Mouse (Mus musculus) heart, embryonic 15.5 days (tissue): ENCODE data around the gene Yes1. TPM values are rescaled to one million over a fixed set of nuclear protein-coding genes. Genes with fewer than 3 reads are reported as not detected.
"Not testable (repeated sequence)": the region's sequence is repeated elsewhere in the genome, so short reads cannot be mapped to it uniquely, and the experiment has no call there.

Experiments used
- ATAC-seq: fragments of 200-750 bp; cut with Nextera tagmentation; replicated peaks from 2 replicates; pipeline ENCODE4 v1.8.0; 2017; ENCODE audit warnings: low read depth, moderate TSS enrichment; ENCODE audit not compliant: insufficient number of reproducible peaks, insufficient read depth, low FRiP score
- H3K27ac ChIP-seq: fragments of 300-500 bp; sonication (generic); 2 replicates; pipeline ENCODE4 v1.5.1; 2015; ENCODE audit warnings: mild to moderate bottlenecking, inconsistent platforms
- H3K27me3 ChIP-seq: fragments of 300-500 bp; sonication (generic); 2 replicates; pipeline ENCODE4 v1.6.1; 2015; ENCODE audit warnings: inconsistent platforms
- H3K36me3 ChIP-seq: fragments of 300-500 bp; sonication (generic); 2 replicates; pipeline ENCODE4 v1.6.1; 2015; ENCODE audit warnings: mild to moderate bottlenecking, inconsistent platforms
- H3K4me1 ChIP-seq: fragments of 300-500 bp; sonication (generic); replicated peaks from 2 replicates; pipeline ENCODE4 v1.6.1; 2015; ENCODE audit warnings: inconsistent platforms
- H3K4me2 ChIP-seq: fragments of 300-500 bp; sonication (generic); 2 replicates; pipeline ENCODE4 v1.6.1; 2015; ENCODE audit warnings: inconsistent platforms, mild to moderate bottlenecking, moderate library complexity
- H3K4me3 ChIP-seq: fragments of 300-500 bp; sonication (generic); 2 replicates; pipeline ENCODE4 v1.5.1; 2015; ENCODE audit warnings: mild to moderate bottlenecking, inconsistent platforms
- H3K9ac ChIP-seq: fragments of 300-500 bp; sonication (generic); 2 replicates; pipeline ENCODE4 v1.6.1; 2015; ENCODE audit warnings: mild to moderate bottlenecking, inconsistent platforms
- H3K9me3 ChIP-seq: fragments of 300-500 bp; sonication (generic); replicated peaks from 2 replicates; pipeline ENCODE4 v1.6.1; 2016; ENCODE audit warnings: inconsistent platforms
- WGBS: fragments of 180-500 bp; shearing (Covaris S2); methylation state at CpG from one replicate; pipeline ENCODE4 v1.1.7; 2015; ENCODE audit warnings: mixed read lengths; 5-methylcytosine and 5-hydroxymethylcytosine counted together
- polyA plus RNA-seq: library from polyadenylated mRNA; unstranded; fragments of >200 nt; fragmentation: Nextera tagmentation; extraction: Ambion mirVana; gene quantifications from 2 replicates; pipeline ENCODE4 v1.2.1, GENCODE M21; 2015

The Yes1 gene
- polyA plus RNA-seq, 1 experiment from 2014 or later: 23.7 TPM

GRCm38 (mm10) chr5:32614291-32614690 lies 3.3 kb downstream of the Yes1 start:
- 62% methylated on average over 2 of the region's 2 CpGs for WGBS
- Histone ChIP-seq H3K9ac (no peak overlapping the region), H3K4me3 (peak overlapping the region; percentile 11; the same call in 1 of the 2 replicates), H3K9me3 (no peaks in the 10 kb centered on the region), H3K27me3 (no peaks in the 10 kb centered on the region), H3K4me1 (peaks cover 16% of the 10 kb centered on the region), H3K36me3 (no peaks in the 10 kb centered on the region), H3K4me2 (peak overlapping the region; percentile 36), H3K27ac (peak overlapping the region; percentile 82)
- ATAC-seq: no peak

- Histone ChIP-seq H3K9ac (no peak overlapping the region), H3K4me3 (peak overlapping the region; percentile 11; the same call in 1 of the 2 replicates), H3K4me2 (peak overlapping the region; percentile 36), H3K27me3 (no peaks in the 10 kb centered on the region), H3K36me3 (no peaks in the 10 kb centered on the region), H3K9me3 (no peaks in the 10 kb centered on the region), H3K27ac (peak overlapping the region; percentile 82), H3K4me1 (peaks cover 16% of the 10 kb centered on the region)
- 25% methylated on average over 4 of the region's 4 CpGs for WGBS
- no peak for ATAC-seq
These were observed 3.7 kb downstream of the Yes1 start for GRCm38 (mm10) chr5:32614691-32615090.

- not testable (repeated sequence) for H3K27ac ChIP-seq, H3K9ac ChIP-seq, H3K4me3 ChIP-seq, ATAC-seq, H3K9me3 ChIP-seq, H3K36me3 ChIP-seq, H3K27me3 ChIP-seq, H3K4me2 ChIP-seq
- H3K4me1 ChIP-seq: peaks cover 16% of the 10 kb centered on the region
- 90% methylated on average over 7 of the region's 7 CpGs for WGBS
These were observed 5.5 kb downstream of the Yes1 start for GRCm38 (mm10) chr5:32616489-32616888.

- H3K9me3 ChIP-seq: no peaks in the 10 kb centered on the region
- H3K36me3 ChIP-seq: no peaks in the 10 kb centered on the region
- H3K9ac ChIP-seq: no peak overlapping the region
- H3K4me2 ChIP-seq: no peak overlapping the region
- no peak for ATAC-seq
- no peaks in the 10 kb centered on the region for H3K27me3 ChIP-seq
- no peak overlapping the region for H3K4me3 ChIP-seq
- peaks cover 16% of the 10 kb centered on the region for H3K4me1 ChIP-seq
- 90% methylated on average over 1 of the region's 1 CpGs for WGBS
- no peak overlapping the region for H3K27ac ChIP-seq
These were observed 6.9 kb downstream of the Yes1 start for GRCm38 (mm10) chr5:32617851-32618250.

- Histone ChIP-seq H3K27me3 (no peaks in the 10 kb centered on the region), H3K9ac (no peak overlapping the region), H3K9me3 (no peaks in the 10 kb centered on the region), H3K4me2 (no peak overlapping the region), H3K4me1 (no peaks in the 10 kb centered on the region), H3K36me3 (no peaks in the 10 kb centered on the region), H3K4me3 (no peak overlapping the region), H3K27ac (no peak overlapping the region)
- no peak for ATAC-seq
These were observed 12.7 kb downstream of the Yes1 start for GRCm38 (mm10) chr5:32623649-32624048.

DNA sequence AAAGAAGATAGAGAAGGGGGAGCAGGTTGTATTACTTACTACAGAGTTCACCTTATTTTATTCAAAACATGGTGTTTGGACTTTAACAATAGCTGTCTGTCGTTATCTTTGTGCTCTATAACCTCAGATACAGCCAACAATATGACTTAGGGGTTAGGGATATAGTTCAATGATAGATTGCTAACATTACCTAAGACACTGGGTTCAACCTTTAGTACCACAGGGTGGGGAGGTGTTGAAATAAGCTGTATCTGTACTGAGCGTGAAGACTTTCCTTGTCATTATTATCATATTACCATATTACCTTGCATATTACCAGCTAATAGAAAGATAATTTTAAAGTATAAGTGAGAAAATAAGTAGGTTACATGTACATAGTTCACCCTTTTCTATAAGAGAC lies 13.8 kb downstream of the Yes1 start:
- Histone ChIP-seq H3K9ac (no peak overlapping the region), H3K9me3 (no peaks in the 10 kb centered on the region), H3K4me2 (no peak overlapping the region), H3K4me1 (no peaks in the 10 kb centered on the region), H3K27me3 (no peaks in the 10 kb centered on the region), H3K4me3 (no peak overlapping the region), H3K36me3 (no peaks in the 10 kb centered on the region), H3K27ac (no peak overlapping the region)
- no peak for ATAC-seq
- 88% methylated on average over 2 of the region's 2 CpGs for WGBS

DNA sequence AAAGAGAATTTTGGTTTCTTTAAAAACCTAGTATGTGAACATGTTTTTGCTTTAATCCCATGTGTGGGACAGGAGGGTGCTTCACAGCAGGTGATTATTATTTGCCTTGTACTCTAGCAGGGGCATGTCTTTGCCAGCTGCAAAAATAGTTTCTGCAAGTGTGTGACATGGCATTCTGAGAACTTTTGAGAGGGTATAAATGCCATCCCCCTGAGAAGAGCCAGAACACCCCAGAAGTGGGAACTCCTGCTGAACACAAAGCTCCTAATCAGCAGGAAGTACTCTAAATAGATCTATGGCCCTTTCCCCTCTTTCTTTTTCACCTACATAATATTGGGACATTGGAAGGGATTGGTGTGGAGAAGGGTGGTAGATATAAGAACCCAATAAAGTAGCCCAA lies 22.2 kb downstream of the Yes1 start:
- H3K9me3 ChIP-seq: no peaks in the 10 kb centered on the region
- no peak for ATAC-seq
- no peaks in the 10 kb centered on the region for H3K27me3 ChIP-seq

GRCm38 (mm10) chr5:32657386-32657785 lies 46.4 kb downstream of the Yes1 start:
- no peak overlapping the region for H3K4me3 ChIP-seq
- no peaks in the 10 kb centered on the region for H3K27me3 ChIP-seq
- WGBS: 49% methylated on average over 1 of the region's 1 CpGs
- H3K4me2 ChIP-seq: no peak overlapping the region
- H3K4me1 ChIP-seq: no peaks in the 10 kb centered on the region
- no peak overlapping the region for H3K27ac ChIP-seq
- H3K36me3 ChIP-seq: peaks cover 26% of the 10 kb centered on the region
- no peak overlapping the region for H3K9ac ChIP-seq
- H3K9me3 ChIP-seq: no peaks in the 10 kb centered on the region
- ATAC-seq: no peak

More for the DNA sequence above, 22.2 kb downstream of the Yes1 start:
- H3K4me2 ChIP-seq: 0 out of 2 replicates have a peak overlapping the region, but pooled peaks have one; percentile 7
- no peak overlapping the region for H3K9ac ChIP-seq
- H3K4me3 ChIP-seq: no peak overlapping the region
- H3K4me1 ChIP-seq: 0 out of 2 replicates have a peak, but pooled peaks cover 7% of the 10 kb centered on the region
- peak overlapping the region; percentile 77 for H3K27ac ChIP-seq
- H3K36me3 ChIP-seq: no peaks in the 10 kb centered on the region

- Histone ChIP-seq H3K9ac (no peak overlapping the region), H3K27me3 (no peaks in the 10 kb centered on the region), H3K4me3 (no peak overlapping the region), H3K4me1 (no peaks in the 10 kb centered on the region), H3K27ac (no peak overlapping the region), H3K9me3 (no peaks in the 10 kb centered on the region), H3K36me3 (peaks cover 14% of the 10 kb centered on the region), H3K4me2 (no peak overlapping the region)
- WGBS: 52% methylated on average over 2 of the region's 2 CpGs
- ATAC-seq: no peak
These were observed 71.5 kb downstream of the Yes1 start for GRCm38 (mm10) chr5:32682475-32682874.

GRCm38 (mm10) chr5:32693411-32693810 lies 82.4 kb downstream of the Yes1 start:
- no peaks in the 10 kb centered on the region for H3K9me3 ChIP-seq
- H3K27ac ChIP-seq: no peak overlapping the region
- no peak overlapping the region for H3K4me3 ChIP-seq
- WGBS: 34% methylated on average over 2 of the region's 2 CpGs
- no peaks in the 10 kb centered on the region for H3K27me3 ChIP-seq
- ATAC-seq: no peak
- H3K4me1 ChIP-seq: no peaks in the 10 kb centered on the region
- H3K4me2 ChIP-seq: no peak overlapping the region
- H3K36me3 ChIP-seq: no peaks in the 10 kb centered on the region; the same call in 1 of the 2 replicates
- H3K9ac ChIP-seq: no peak overlapping the region

GRCm38 (mm10) chr5:32697208-32697867 lies 86.4 kb downstream of the Yes1 start:
- no peak overlapping the region for H3K27ac ChIP-seq
- 61% methylated on average over 5 of the region's 5 CpGs for WGBS
- no peak for ATAC-seq
- no peak overlapping the region for H3K9ac ChIP-seq
- H3K4me3 ChIP-seq: no peak overlapping the region
- no peaks in the 10 kb centered on the region for H3K27me3 ChIP-seq
- no peaks in the 10 kb centered on the region for H3K36me3 ChIP-seq
- no peaks in the 10 kb centered on the region for H3K4me1 ChIP-seq
- no peak overlapping the region for H3K4me2 ChIP-seq
- H3K9me3 ChIP-seq: no peaks in the 10 kb centered on the region

GRCm38 (mm10) chr5:32706226-32706780 lies 95.3 kb downstream of the Yes1 start:
- Histone ChIP-seq H3K27me3 (no peaks in the 10 kb centered on the region), H3K36me3 (no peaks in the 10 kb centered on the region), H3K27ac (no peak overlapping the region), H3K4me2 (no peak overlapping the region), H3K4me3 (no peak overlapping the region), H3K4me1 (0 out of 2 replicates have a peak, but pooled peaks cover 3% of the 10 kb centered on the region), H3K9me3 (no peaks in the 10 kb centered on the region), H3K9ac (no peak overlapping the region)
- no peak for ATAC-seq
- WGBS: 53% methylated on average over 2 of the region's 2 CpGs
